Comparison of ENCODE assay signal across 8 mouse cellular contexts in the genomic region with DNA sequence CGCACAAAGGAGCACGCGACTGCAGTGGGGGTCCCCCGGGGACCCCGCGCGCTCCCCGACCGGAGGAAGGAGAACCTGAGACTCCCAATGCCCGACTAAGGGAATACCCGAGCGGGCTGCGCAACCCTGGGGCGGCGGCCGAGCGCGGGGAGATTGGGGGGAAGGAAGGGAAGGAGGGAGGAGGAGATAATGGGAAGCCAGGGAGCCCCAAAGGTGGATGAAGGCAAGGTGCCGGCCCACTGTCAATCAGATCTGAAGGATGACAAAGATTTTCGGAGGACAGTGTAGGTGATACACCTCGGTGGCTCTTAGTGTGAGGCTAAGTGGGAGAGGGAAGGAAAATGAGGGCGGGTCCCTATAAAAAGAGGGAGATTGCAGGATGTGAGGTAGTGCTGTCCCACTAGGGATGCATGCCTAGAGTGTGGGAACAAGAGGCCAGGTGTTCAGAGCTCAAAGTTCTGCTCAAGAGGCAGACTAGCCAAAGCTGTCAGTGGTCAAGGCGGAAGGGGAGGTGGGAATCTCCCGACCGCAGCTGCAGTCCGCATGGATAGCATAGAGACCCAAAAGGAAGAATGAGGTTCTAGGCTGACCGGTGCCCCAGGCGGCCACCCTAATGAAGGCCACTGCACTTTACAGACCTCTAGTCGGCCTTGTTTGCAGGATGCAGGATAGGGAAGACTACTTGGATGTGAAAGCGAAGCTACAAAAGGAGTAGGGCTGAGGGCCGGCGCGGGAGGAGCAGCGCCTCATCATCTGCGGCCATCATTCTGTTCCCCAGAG. TPM values are rescaled to one million over a fixed set of nuclear protein-coding genes. Genes with fewer than 3 reads are reported as not detected.
DNase-seq lines count a peak whose midpoint lies in the region; ATAC-seq and TF ChIP-seq lines count a peak whose summit lies in the region.

A gene (minus strand): TSS at position 274 of the 780 bp plus-strand sequence.

- H3K27ac ChIP-seq in embryonic facial prominence, embryonic 12.5 days = peak within 1 kb of the TSS; percentile 83
- no peak within 1 kb of the TSS for H3K27ac ChIP-seq in intestine, postnatal 0 days (ENCODE audit: low read depth, low read length)
- peak within 1 kb of the TSS; percentile 97 for H3K27ac ChIP-seq in midbrain, embryonic 14.5 days (replicated peaks; ENCODE audit: low read depth, low read length)

- peak; percentile 8; the same call in 1 of the 2 replicates for ATAC-seq in embryonic facial prominence, embryonic 12.5 days (ENCODE audit: insufficient number of reproducible peaks, insufficient read depth, low FRiP score, low TSS enrichment)
- ATAC-seq in intestine, postnatal 0 days = 0 out of 2 replicates have a peak, but pooled peaks have one; percentile 14
- peak; percentile 35 for ATAC-seq in midbrain, embryonic 14.5 days (ENCODE audit: low FRiP score, low TSS enrichment)

- H3K4me3 ChIP-seq in embryonic facial prominence, embryonic 12.5 days = peak within 1 kb of the TSS; percentile 88
- H3K4me3 ChIP-seq in intestine, postnatal 0 days (ENCODE audit: low read depth, low read length) = peak within 1 kb of the TSS; percentile 61
- H3K4me3 ChIP-seq in midbrain, embryonic 14.5 days (replicated peaks; ENCODE audit: low read depth, low read length) = peak within 1 kb of the TSS; percentile 95

- peaks cover 20% of the 10 kb centered on the region for H3K27me3 ChIP-seq in embryonic facial prominence, embryonic 12.5 days
- peaks cover 31% of the 10 kb centered on the region for H3K27me3 ChIP-seq in intestine, postnatal 0 days (replicated peaks; ENCODE audit: control insufficient read depth, insufficient read depth, low read length)
- no peaks in the 10 kb centered on the region for H3K27me3 ChIP-seq in midbrain, embryonic 14.5 days (ENCODE audit: control insufficient read depth, insufficient read depth, low read length)

- no peak for DNase-seq in layer of hippocampus, adult 18-20 months (ENCODE audit: low spot score in 2 of 2)
- no peak for DNase-seq in layer of hippocampus, adult 9-10 months (ENCODE audit: low spot score)
- DNase-seq in adrenal gland, postnatal 10 days = no peak
- no peak for DNase-seq in midbrain, embryonic 14.5 days
- DNase-seq in right cerebral cortex, adult 18-20 months = no peak
- DNase-seq in natural killer cell, adult 2 months (ENCODE audit: low spot score in 2 of 2) = no peak

- H3K36me3 ChIP-seq in embryonic facial prominence, embryonic 12.5 days = peaks cover 25% of the 10 kb centered on the region
- H3K36me3 ChIP-seq in intestine, postnatal 0 days (ENCODE audit: control insufficient read depth, insufficient read depth) = peaks cover 3% of the 10 kb centered on the region; the same call in 1 of the 2 replicates
- peaks cover 26% of the 10 kb centered on the region for H3K36me3 ChIP-seq in midbrain, embryonic 14.5 days (ENCODE audit: control insufficient read depth, insufficient read depth, low read length)

- no peaks in the 10 kb centered on the region for H3K9me3 ChIP-seq in embryonic facial prominence, embryonic 12.5 days
- no peaks in the 10 kb centered on the region for H3K9me3 ChIP-seq in intestine, postnatal 0 days (ENCODE audit: control insufficient read depth)
- no peaks in the 10 kb centered on the region for H3K9me3 ChIP-seq in midbrain, embryonic 14.5 days (ENCODE audit: control insufficient read depth, low read length)

- H3K4me1 ChIP-seq in embryonic facial prominence, embryonic 12.5 days = peaks cover 19% of the 10 kb centered on the region
- no peaks in the 10 kb centered on the region for H3K4me1 ChIP-seq in intestine, postnatal 0 days (replicated peaks; ENCODE audit: control insufficient read depth, insufficient read depth, low read length)
- peaks cover 33% of the 10 kb centered on the region for H3K4me1 ChIP-seq in midbrain, embryonic 14.5 days (ENCODE audit: control insufficient read depth, insufficient read depth, low read length)

- TF ChIP-seq CTCF in intestine, postnatal 0 days (IDR thresholded peaks at IDR 0.05; ENCODE audit: low read depth) = no peak

- peak within 1 kb of the TSS; percentile 92 for H3K9ac ChIP-seq in embryonic facial prominence, embryonic 12.5 days
- H3K9ac ChIP-seq in intestine, postnatal 0 days (ENCODE audit: low read depth, low read length) = peak within 1 kb of the TSS; percentile 40
- H3K9ac ChIP-seq in midbrain, embryonic 14.5 days (replicated peaks; ENCODE audit: low read length) = peak within 1 kb of the TSS; percentile 100

- H3K4me2 ChIP-seq in embryonic facial prominence, embryonic 12.5 days (replicated peaks) = peak within 1 kb of the TSS; percentile 73
- H3K4me2 ChIP-seq in intestine, postnatal 0 days (replicated peaks; ENCODE audit: low read depth) = peak within 1 kb of the TSS; percentile 81
- peak within 1 kb of the TSS; percentile 94 for H3K4me2 ChIP-seq in midbrain, embryonic 14.5 days (ENCODE audit: low read length)

- WGBS in embryonic facial prominence, embryonic 12.5 days = 9% methylated on average over 35 of the region's 35 CpGs
- 13% methylated on average over 35 of the region's 35 CpGs for WGBS in intestine, postnatal 0 days
- 6% methylated on average over 35 of the region's 35 CpGs for WGBS in midbrain, embryonic 14.5 days

RNA-seq across cellular contexts. Expression of the gene that starts here (rescaled TPM):
- total RNA-seq in layer of hippocampus, adult 18-20 months (2021) = 100 to 1,000 TPM; 425 to 451 TPM
- total RNA-seq in adrenal gland, postnatal 10 days (2021) = 10 to 100 TPM; 65.8 to 83.3 TPM
- 177 and 200 TPM in 2 replicates for polyA plus RNA-seq in embryonic facial prominence, embryonic 12.5 days (2016; fragmentation: Nextera tagmentation; extraction: Ambion mirVana)
- polyA plus RNA-seq in intestine, postnatal 0 days (2015; fragmentation: Nextera tagmentation; extraction: Ambion mirVana) = 25.0 and 28.7 TPM in 2 replicates
- 280 and 671 TPM in 2 replicates for polyA plus RNA-seq in midbrain, embryonic 14.5 days (2014; fragmentation: Nextera tagmentation; extraction: Ambion mirVana)

Comparison
In these comparisons a context has a peak if more than half of its experiments do, and no peak if none do; other contexts are left out.
1. RNA of the gene that starts here (total RNA-seq): 425 to 451 TPM in layer of hippocampus, adult 18-20 months; 65.8 to 83.3 TPM in adrenal gland, postnatal 10 days; every median in the first group is over 4 times any median in the second.
2. H3K9ac ChIP-seq: peak in every context shown above with its lines; median percentile 100 in midbrain, embryonic 14.5 days; 92 in embryonic facial prominence, embryonic 12.5 days; 40 in intestine, postnatal 0 days.
3. Peak in every context shown above with its lines, with median percentiles within 50 percentile points of each other: ATAC-seq, H3K4me2 ChIP-seq and H3K4me3 ChIP-seq.